Mouse (Mus musculus) spleen, postnatal 36 days (tissue): ENCODE measurements around the gene Akt1.

Experiments used
- DNase-seq, 2 experiments: peaks; one replicate each; pipeline ENCODE4 v3.0.0; 2022; ENCODE audit warnings: low spot score in 2 of 2, mixed read lengths in 1 of 2

Gene Akt1

GRCm38 (mm10) chr12:112628928-112629721 is 45.6 kb downstream of the Akt1 start:
- DNase-seq = peak; percentile 65 to 73

GRCm38 (mm10) chr12:112628197-112628596 is 46.5 kb downstream of the Akt1 start:
- no peak for DNase-seq

- no peak for DNase-seq
These were observed 47.4 kb downstream of the Akt1 start for GRCm38 (mm10) chr12:112627097-112627881.

- DNase-seq = no peak
These were observed 48.2 kb downstream of the Akt1 start for GRCm38 (mm10) chr12:112626455-112626854.

- DNase-seq = no peak
These were observed 49.0 kb downstream of the Akt1 start for GRCm38 (mm10) chr12:112625700-112626099.

- DNase-seq = peak; percentile 40 to 68
These were observed 50.9 kb downstream of the Akt1 start for GRCm38 (mm10) chr12:112623742-112624141.

- no peak for DNase-seq
These were observed 52.8 kb downstream of the Akt1 start for GRCm38 (mm10) chr12:112621900-112622299.

GRCm38 (mm10) chr12:112620354-112621061 is 54.2 kb downstream of the Akt1 start:
- no peak for DNase-seq

GRCm38 (mm10) chr12:112619686-112620353 is 54.9 kb downstream of the Akt1 start, which contains the start of gene Adssl1:
TSS of gene Adssl1 (plus strand) at chr12:112620045.
- peak; percentile 61 to 64 for DNase-seq

- peak; percentile 50 to 58 for DNase-seq
These were observed 55.6 kb downstream of the Akt1 start for GRCm38 (mm10) chr12:112618981-112619685.

GRCm38 (mm10) chr12:112617898-112618380 is 56.7 kb downstream of the Akt1 start:
- DNase-seq = peak; percentile 83 to 86

GRCm38 (mm10) chr12:112617184-112617583 is 57.5 kb downstream of the Akt1 start:
- peak; percentile 72 to 76 for DNase-seq

GRCm38 (mm10) chr12:112616668-112617067 is 58.0 kb downstream of the Akt1 start:
- peak; percentile 45 to 52 for DNase-seq

GRCm38 (mm10) chr12:112609031-112609430 is 65.7 kb downstream of the Akt1 start:
- no peak for DNase-seq

- no peak for DNase-seq
These were observed 67.7 kb downstream of the Akt1 start for GRCm38 (mm10) chr12:112606998-112607397.

- DNase-seq = peak; percentile 61 to 66
These were observed 68.9 kb downstream of the Akt1 start for GRCm38 (mm10) chr12:112605766-112606165.

- DNase-seq = peak in 1 of 2 experiments; percentile 46
These were observed 69.7 kb downstream of the Akt1 start for GRCm38 (mm10) chr12:112604709-112605649.

GRCm38 (mm10) chr12:112604022-112604421 is 70.7 kb downstream of the Akt1 start:
- DNase-seq = no peak
